Mouse (Mus musculus): Measurements from ENCODE around the gene Rgs10. TPM values are rescaled to one million over a fixed set of nuclear protein-coding genes. Genes with fewer than 3 reads are reported as not detected.

Rgs10 gene
- total RNA-seq, 1 experiment from 2014 or later = 56.0 TPM

GRCm38 (mm10) chr7:128416664-128417063 is 1.9 kb downstream of the Rgs10 start:
- no peak for ATAC-seq (replicated peaks in 1 of 2; ENCODE audit: insufficient read depth in 1 of 2, low FRiP score in 2 of 2, low TSS enrichment in 1 of 2, low read depth in 1 of 2, poor library complexity in 2 of 2, severe bottlenecking in 2 of 2)

GRCm38 (mm10) chr7:128414433-128414832 is 4.1 kb downstream of the Rgs10 start:
- ATAC-seq (replicated peaks in 1 of 2; ENCODE audit: insufficient read depth in 1 of 2, low FRiP score in 2 of 2, low TSS enrichment in 1 of 2, low read depth in 1 of 2, poor library complexity in 2 of 2, severe bottlenecking in 2 of 2) = no peak

GRCm38 (mm10) chr7:128412071-128412833 is 6.3 kb downstream of the Rgs10 start:
- 0 out of 4 replicates have a peak, but pooled peaks of 1 of the 2 experiments have one; percentile 29 for ATAC-seq (replicated peaks in 1 of 2; ENCODE audit: insufficient read depth in 1 of 2, low FRiP score in 2 of 2, low TSS enrichment in 1 of 2, low read depth in 1 of 2, poor library complexity in 2 of 2, severe bottlenecking in 2 of 2)

- no peak for ATAC-seq (replicated peaks in 1 of 2; ENCODE audit: insufficient read depth in 1 of 2, low FRiP score in 2 of 2, low TSS enrichment in 1 of 2, low read depth in 1 of 2, poor library complexity in 2 of 2, severe bottlenecking in 2 of 2)
Measured at GRCm38 (mm10) chr7:128410708-128411413, 7.7 kb downstream of the Rgs10 start.

GRCm38 (mm10) chr7:128408265-128408664 is 10.3 kb downstream of the Rgs10 start:
- ATAC-seq (replicated peaks in 1 of 2; ENCODE audit: insufficient read depth in 1 of 2, low FRiP score in 2 of 2, low TSS enrichment in 1 of 2, low read depth in 1 of 2, poor library complexity in 2 of 2, severe bottlenecking in 2 of 2) = no peak

- ATAC-seq (replicated peaks in 1 of 2; ENCODE audit: insufficient read depth in 1 of 2, low FRiP score in 2 of 2, low TSS enrichment in 1 of 2, low read depth in 1 of 2, poor library complexity in 2 of 2, severe bottlenecking in 2 of 2) = no peak
Measured at GRCm38 (mm10) chr7:128403988-128404387, 14.6 kb downstream of the Rgs10 start.

- ATAC-seq (replicated peaks in 1 of 2; ENCODE audit: insufficient read depth in 1 of 2, low FRiP score in 2 of 2, low TSS enrichment in 1 of 2, low read depth in 1 of 2, poor library complexity in 2 of 2, severe bottlenecking in 2 of 2) = no peak
Measured at GRCm38 (mm10) chr7:128403586-128403985, 15.0 kb downstream of the Rgs10 start.

- ATAC-seq (replicated peaks in 1 of 2; ENCODE audit: insufficient read depth in 1 of 2, low FRiP score in 2 of 2, low TSS enrichment in 1 of 2, low read depth in 1 of 2, poor library complexity in 2 of 2, severe bottlenecking in 2 of 2) = no peak
Measured at GRCm38 (mm10) chr7:128403128-128403527, 15.4 kb downstream of the Rgs10 start.

- no peak for ATAC-seq (replicated peaks in 1 of 2; ENCODE audit: insufficient read depth in 1 of 2, low FRiP score in 2 of 2, low TSS enrichment in 1 of 2, low read depth in 1 of 2, poor library complexity in 2 of 2, severe bottlenecking in 2 of 2)
Measured at GRCm38 (mm10) chr7:128402577-128402976, 16.0 kb downstream of the Rgs10 start.

GRCm38 (mm10) chr7:128398664-128399063 is 19.9 kb downstream of the Rgs10 start:
- peak in 1 of 2 experiments; percentile 64; a peak in 2 of 4 replicates for ATAC-seq (replicated peaks in 1 of 2; ENCODE audit: insufficient read depth in 1 of 2, low FRiP score in 2 of 2, low TSS enrichment in 1 of 2, low read depth in 1 of 2, poor library complexity in 2 of 2, severe bottlenecking in 2 of 2)

GRCm38 (mm10) chr7:128397066-128397465 is 21.5 kb downstream of the Rgs10 start:
- no peak for ATAC-seq (replicated peaks in 1 of 2; ENCODE audit: insufficient read depth in 1 of 2, low FRiP score in 2 of 2, low TSS enrichment in 1 of 2, low read depth in 1 of 2, poor library complexity in 2 of 2, severe bottlenecking in 2 of 2)

- no peak for ATAC-seq (replicated peaks in 1 of 2; ENCODE audit: insufficient read depth in 1 of 2, low FRiP score in 2 of 2, low TSS enrichment in 1 of 2, low read depth in 1 of 2, poor library complexity in 2 of 2, severe bottlenecking in 2 of 2)
Measured at GRCm38 (mm10) chr7:128393756-128394155, 24.8 kb downstream of the Rgs10 start.

GRCm38 (mm10) chr7:128392972-128393314 is 25.6 kb downstream of the Rgs10 start:
- peak; percentile 16 to 17; a peak in 2 of 4 replicates for ATAC-seq (replicated peaks in 1 of 2; ENCODE audit: insufficient read depth in 1 of 2, low FRiP score in 2 of 2, low TSS enrichment in 1 of 2, low read depth in 1 of 2, poor library complexity in 2 of 2, severe bottlenecking in 2 of 2)

- ATAC-seq (replicated peaks in 1 of 2; ENCODE audit: insufficient read depth in 1 of 2, low FRiP score in 2 of 2, low TSS enrichment in 1 of 2, low read depth in 1 of 2, poor library complexity in 2 of 2, severe bottlenecking in 2 of 2) = peak; percentile 79 to 81
Measured at GRCm38 (mm10) chr7:128392071-128392971, 26.2 kb downstream of the Rgs10 start.

- peak in 1 of 2 experiments; percentile 22; a peak in 2 of 4 replicates for ATAC-seq (replicated peaks in 1 of 2; ENCODE audit: insufficient read depth in 1 of 2, low FRiP score in 2 of 2, low TSS enrichment in 1 of 2, low read depth in 1 of 2, poor library complexity in 2 of 2, severe bottlenecking in 2 of 2)
Measured at GRCm38 (mm10) chr7:128391267-128392057, 27.1 kb downstream of the Rgs10 start.

- ATAC-seq (replicated peaks in 1 of 2; ENCODE audit: insufficient read depth in 1 of 2, low FRiP score in 2 of 2, low TSS enrichment in 1 of 2, low read depth in 1 of 2, poor library complexity in 2 of 2, severe bottlenecking in 2 of 2) = no peak
Measured at GRCm38 (mm10) chr7:128388968-128389367, 29.6 kb downstream of the Rgs10 start.

All from hematopoietic stem cell, adult 5-6 weeks (primary cell).